Mouse (Mus musculus): Measurements from ENCODE around the gene Banf2. TPM values are rescaled to one million over a fixed set of nuclear protein-coding genes. Genes with fewer than 3 reads are reported as not detected.

The Banf2 gene
- total and polyA plus RNA-seq, 3 experiments = not detected

DNA sequence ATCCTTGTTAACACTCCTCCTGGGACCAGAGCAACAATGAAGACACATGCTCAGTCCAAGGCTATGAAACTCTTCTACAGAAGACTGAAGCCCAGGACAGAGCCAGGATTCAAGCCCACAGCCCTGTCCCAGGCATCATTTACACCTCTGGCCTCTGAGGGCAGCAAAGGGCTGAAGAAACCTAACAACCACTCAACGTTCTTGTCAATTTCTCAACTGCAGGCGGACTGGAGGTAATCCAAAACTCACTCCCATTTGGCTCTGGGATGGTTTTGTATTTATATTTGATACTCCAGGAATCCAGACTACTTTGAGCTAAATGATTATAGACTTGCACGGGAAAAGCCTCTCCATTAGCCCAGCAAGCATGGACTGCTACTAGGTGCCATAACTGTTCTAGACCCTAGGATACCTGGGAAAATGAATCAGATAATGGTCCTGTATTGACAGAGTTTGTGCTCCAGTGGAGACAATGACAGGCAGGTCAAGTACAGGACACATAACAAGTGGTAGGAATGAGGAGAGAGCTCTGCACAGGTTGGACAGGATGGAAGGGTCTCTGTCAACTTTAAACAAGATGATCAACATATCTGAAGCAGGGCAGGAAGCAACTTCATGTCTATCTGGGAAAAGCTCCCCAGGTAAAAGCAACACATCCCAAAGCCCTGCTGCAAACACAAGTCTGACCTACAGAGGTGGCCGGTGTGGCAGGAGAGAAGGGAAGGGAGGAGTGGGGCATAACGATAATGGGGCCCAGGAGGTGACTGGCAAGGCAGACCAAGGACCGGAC lies 27.5 kb upstream of the Banf2 start:
- TF ChIP-seq SMC3 (IDR thresholded peaks at IDR 0.05; ENCODE audit: low read depth, low read length) (no peak), CHD1 (IDR thresholded peaks at IDR 0.05; ENCODE audit: low read depth, low read length) (no peak), GABPA (IDR thresholded peaks at IDR 0.05; ENCODE audit: low read depth, low read length) (no peak), POLR2AphosphoS2 (IDR thresholded peaks at IDR 0.05; ENCODE audit: low read length) (no peak), TCF12 (IDR thresholded peaks at IDR 0.05; ENCODE audit: low read depth, low read length) (no peak), MXI1 (IDR thresholded peaks at IDR 0.05; ENCODE audit: low read depth, low read length) (no peak), HCFC1 (IDR thresholded peaks at IDR 0.05; ENCODE audit: low read depth, low read length) (no peak), CHD2 (IDR thresholded peaks at IDR 0.05; ENCODE audit: low read length) (no peak), KAT2A (conservative IDR thresholded peaks at IDR 0.05; ENCODE audit: low read depth, low read length) (no peak), TAL1 (IDR thresholded peaks at IDR 0.05; ENCODE audit: low read length) (no peak), ETS1 (IDR thresholded peaks at IDR 0.05; ENCODE audit: low read depth, low read length) (no peak)

DNA sequence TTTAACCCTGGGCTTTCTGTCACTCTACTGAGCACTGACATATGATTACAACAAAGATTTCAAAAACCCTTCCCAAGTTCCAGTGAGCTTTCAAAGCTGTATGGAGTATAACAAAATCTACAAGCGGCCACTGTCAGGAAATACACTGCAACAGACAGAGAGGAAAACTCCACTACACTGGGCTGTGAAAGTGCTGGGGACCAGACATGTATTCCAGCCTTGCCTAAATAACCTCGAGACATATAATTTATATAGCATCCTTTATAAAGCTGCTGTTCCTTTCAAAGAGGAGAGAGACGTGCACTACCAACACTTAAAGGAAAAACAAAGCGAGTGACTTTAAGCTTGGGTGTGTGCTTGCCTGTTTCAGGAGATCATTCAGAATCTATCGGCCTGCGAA lies 26.2 kb upstream of the Banf2 start:
- no peak overlapping the region for H3K27ac ChIP-seq (ENCODE audit: control insufficient read depth, low read depth, low read length)
- H3K4me3 ChIP-seq (ENCODE audit: control insufficient read depth in 1 of 2, insufficient read depth in 1 of 2, low read depth in 2 of 2, low read length in 2 of 2) = no peak overlapping the region
- H3K9me3 ChIP-seq (replicated peaks; ENCODE audit: insufficient read depth, low read length) = no peaks in the 10 kb centered on the region
- no peak overlapping the region for H3K9ac ChIP-seq (ENCODE audit: control insufficient read depth, low read depth, low read length, poor library complexity, severe bottlenecking)
- peaks cover 3 to 9% of the 10 kb centered on the region in 2 experiments; a peak in 3 of 4 replicates for H3K4me1 ChIP-seq (ENCODE audit: control insufficient read depth in 1 of 2, insufficient read depth in 2 of 2, low read length in 2 of 2)
- peaks cover 3 to 8% of the 10 kb centered on the region in 2 experiments for H3K36me3 ChIP-seq (ENCODE audit: control insufficient read depth in 1 of 2, insufficient read depth in 2 of 2, low read length in 2 of 2)
- H3K27me3 ChIP-seq (ENCODE audit: control insufficient read depth in 1 of 2, insufficient read depth in 2 of 2, low read length in 2 of 2) = no peaks in the 10 kb centered on the region
- peaks cover 66% of the 10 kb centered on the region for H3K79me2 ChIP-seq (ENCODE audit: control insufficient read depth, insufficient read depth, low read length, poor library complexity)
- DNase-seq (ENCODE audit: low read depth, low spot score) = no peak
- TF ChIP-seq GATA1 (IDR thresholded peaks at IDR 0.05; ENCODE audit: low read depth, low read length) (no peak), EP300 (IDR thresholded peaks at IDR 0.05; ENCODE audit: low read depth in 1 of 2, low read length in 2 of 2) (no peak), MYC (IDR thresholded peaks at IDR 0.05; ENCODE audit: low read depth, low read length) (no peak), MAZ (IDR thresholded peaks at IDR 0.05; ENCODE audit: low read depth, low read length) (no peak), SMC3 (IDR thresholded peaks at IDR 0.05; ENCODE audit: low read depth, low read length) (no peak), CHD1 (IDR thresholded peaks at IDR 0.05; ENCODE audit: low read depth, low read length) (no peak), TBP (IDR thresholded peaks at IDR 0.05; ENCODE audit: low read depth, low read length) (no peak), RAD21 (IDR thresholded peaks at IDR 0.05; ENCODE audit: low read depth, low read length) (no peak), ELF1 (IDR thresholded peaks at IDR 0.05; ENCODE audit: low read depth, low read length) (no peak)

More for the DNA sequence above, 27.5 kb upstream of the Banf2 start:
- H3K79me2 ChIP-seq (ENCODE audit: control insufficient read depth, insufficient read depth, low read length, poor library complexity) = peaks cover 62% of the 10 kb centered on the region
- DNase-seq (ENCODE audit: low read depth, low spot score) = no peak
- H3K9ac ChIP-seq (ENCODE audit: control insufficient read depth, low read depth, low read length, poor library complexity, severe bottlenecking) = no peak overlapping the region
- H3K36me3 ChIP-seq (ENCODE audit: control insufficient read depth in 1 of 2, insufficient read depth in 2 of 2, low read length in 2 of 2) = peaks cover 3 to 8% of the 10 kb centered on the region in 2 experiments
- no peak overlapping the region for H3K27ac ChIP-seq (ENCODE audit: control insufficient read depth, low read depth, low read length)
- no peaks in the 10 kb centered on the region for H3K27me3 ChIP-seq (ENCODE audit: control insufficient read depth in 1 of 2, insufficient read depth in 2 of 2, low read length in 2 of 2)
- no peak overlapping the region for H3K4me3 ChIP-seq (ENCODE audit: control insufficient read depth in 1 of 2, insufficient read depth in 1 of 2, low read depth in 2 of 2, low read length in 2 of 2)
- peaks cover 3 to 9% of the 10 kb centered on the region in 2 experiments; a peak in 3 of 4 replicates for H3K4me1 ChIP-seq (ENCODE audit: control insufficient read depth in 1 of 2, insufficient read depth in 2 of 2, low read length in 2 of 2)
- H3K9me3 ChIP-seq (replicated peaks; ENCODE audit: insufficient read depth, low read length) = no peaks in the 10 kb centered on the region
